Mouse (Mus musculus): Measurements from ENCODE around the gene Kif1bp.

Gene Kif1bp

GRCm38 (mm10) chr10:62556558-62556901, 21.7 kb downstream of the Kif1bp start:
- DNase-seq (ENCODE audit: low spot score in 2 of 2): no peak

- no peak for DNase-seq (ENCODE audit: low spot score in 2 of 2)
Observed at GRCm38 (mm10) chr10:62555705-62556557, 22.3 kb downstream of the Kif1bp start.

DNA sequence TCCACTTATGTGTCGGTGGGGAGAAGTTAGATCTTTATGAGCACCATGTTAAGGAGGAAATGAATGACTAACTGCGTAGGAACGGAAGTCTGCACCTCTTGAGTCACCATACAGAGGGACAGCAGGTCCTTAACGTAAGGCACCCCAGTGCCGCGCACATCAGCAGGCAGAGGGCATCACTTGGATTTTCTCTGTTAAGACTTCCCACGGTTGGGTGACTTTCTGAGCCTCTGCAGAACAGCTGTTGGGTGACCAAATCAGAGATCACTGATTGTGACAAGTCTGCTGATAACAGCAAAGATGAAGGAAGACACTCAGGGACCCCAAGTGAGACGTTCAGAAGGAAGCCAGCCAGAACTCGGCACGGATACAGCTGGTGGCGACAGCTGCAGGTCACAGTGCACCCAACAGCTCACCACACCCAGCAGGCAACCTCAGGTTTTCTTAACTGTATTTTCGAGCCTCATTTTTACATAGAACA, 24.6 kb downstream of the Kif1bp start:
- no peak for DNase-seq (ENCODE audit: low spot score in 2 of 2)

DNA sequence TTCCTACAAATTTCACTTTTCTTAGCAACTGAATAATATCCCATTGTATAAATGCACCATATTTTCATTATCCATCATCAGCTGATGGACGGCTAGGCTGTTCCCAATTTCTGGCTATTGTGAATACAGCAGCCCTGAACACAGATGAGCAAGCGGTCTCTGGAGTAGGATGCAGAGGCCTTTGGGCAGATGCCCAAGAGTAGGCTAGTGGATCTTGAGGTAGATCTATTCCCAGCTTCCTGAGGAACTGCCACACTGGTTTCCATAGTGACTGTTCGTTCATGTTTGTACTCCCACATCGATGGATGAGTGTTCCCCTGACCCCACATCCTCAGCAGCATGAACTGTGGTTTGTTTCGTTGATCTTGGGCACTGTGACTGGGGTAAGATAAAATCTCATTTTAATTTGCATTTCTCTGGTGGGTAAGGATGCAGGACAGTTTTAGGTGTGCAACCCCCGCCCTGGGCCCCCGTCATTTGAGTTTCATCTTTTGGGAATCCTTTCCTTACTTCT, 27.4 kb downstream of the Kif1bp start:
- DNase-seq (ENCODE audit: low spot score in 2 of 2): peak; percentile 32 to 57

DNA sequence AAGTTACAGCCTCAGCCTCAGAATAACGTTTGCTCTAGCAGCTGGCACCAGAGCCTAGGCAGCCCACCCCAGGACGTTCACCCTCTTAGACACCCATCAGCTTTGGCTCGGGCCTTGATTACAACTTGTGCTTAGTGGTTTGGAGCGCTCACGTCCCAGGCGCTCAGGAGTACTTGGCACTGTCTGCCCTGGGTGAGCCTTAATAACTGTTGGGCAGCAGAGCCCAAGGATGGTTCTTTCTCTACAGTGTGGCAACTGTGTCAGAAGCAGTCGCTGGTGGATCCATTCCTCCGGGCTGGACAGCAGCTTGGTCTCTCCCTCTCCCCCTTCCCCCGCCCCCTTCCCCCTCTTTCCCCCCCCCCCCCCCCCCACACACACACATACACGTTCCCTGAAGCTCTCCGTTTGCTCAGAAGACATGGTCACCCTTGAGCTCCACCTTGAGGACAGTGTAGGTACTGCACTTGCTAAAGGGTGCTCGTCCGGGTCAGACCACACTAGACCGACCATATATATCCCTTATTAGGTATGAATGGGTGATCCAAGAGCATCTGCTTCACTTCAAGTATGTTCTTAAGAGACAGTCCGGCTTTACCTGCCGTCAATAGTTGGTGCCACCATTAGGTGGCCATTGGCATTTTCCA, 28.6 kb downstream of the Kif1bp start:
- DNase-seq (ENCODE audit: low spot score in 2 of 2): peak; percentile 73 to 75

- no peak for DNase-seq (ENCODE audit: low spot score in 2 of 2)
Observed at GRCm38 (mm10) chr10:62546441-62546840, 31.8 kb downstream of the Kif1bp start.

DNA sequence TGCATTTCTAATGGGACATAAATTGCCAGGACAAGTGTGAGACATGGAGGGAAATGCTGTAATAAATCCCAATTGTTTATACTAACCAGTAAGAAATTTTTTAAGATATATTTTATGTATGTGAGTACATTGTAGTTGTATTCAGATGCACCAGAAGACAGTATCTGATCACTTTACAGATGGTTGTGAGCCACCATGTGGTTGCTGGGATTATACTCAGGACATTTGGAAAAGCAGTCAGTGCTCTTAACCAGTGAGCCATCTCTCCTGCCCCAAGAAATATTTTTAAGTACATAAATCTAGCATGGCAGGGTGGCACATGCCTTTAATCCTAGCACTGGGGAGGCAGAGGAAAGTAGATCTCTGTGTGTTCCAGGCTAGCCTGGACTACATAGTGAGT, 32.5 kb downstream of the Kif1bp start:
- no peak for DNase-seq (ENCODE audit: low spot score in 2 of 2)

DNA sequence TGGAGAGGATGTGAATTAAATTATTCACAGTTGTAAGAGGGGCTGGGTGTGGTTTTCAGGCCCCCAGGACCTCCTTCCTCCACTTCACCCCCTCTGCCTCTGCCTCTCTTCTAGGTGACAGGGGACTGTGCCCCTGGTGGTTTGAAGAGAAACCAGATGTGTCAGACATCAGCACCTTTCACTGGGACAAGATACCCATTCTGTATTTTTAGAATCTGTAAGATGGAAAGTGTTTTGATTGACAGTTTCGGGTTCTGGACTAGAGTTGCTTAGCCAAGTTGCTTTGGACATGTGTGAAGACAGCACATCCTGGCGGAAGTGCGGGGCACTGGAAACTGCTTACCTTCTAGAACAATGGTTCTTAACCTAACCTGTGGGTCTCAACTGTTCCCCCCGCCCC, 33.9 kb downstream of the Kif1bp start:
- DNase-seq (ENCODE audit: low spot score in 2 of 2): no peak

GRCm38 (mm10) chr10:62543399-62543808, 34.9 kb downstream of the Kif1bp start:
- no peak for DNase-seq (ENCODE audit: low spot score in 2 of 2)

DNA sequence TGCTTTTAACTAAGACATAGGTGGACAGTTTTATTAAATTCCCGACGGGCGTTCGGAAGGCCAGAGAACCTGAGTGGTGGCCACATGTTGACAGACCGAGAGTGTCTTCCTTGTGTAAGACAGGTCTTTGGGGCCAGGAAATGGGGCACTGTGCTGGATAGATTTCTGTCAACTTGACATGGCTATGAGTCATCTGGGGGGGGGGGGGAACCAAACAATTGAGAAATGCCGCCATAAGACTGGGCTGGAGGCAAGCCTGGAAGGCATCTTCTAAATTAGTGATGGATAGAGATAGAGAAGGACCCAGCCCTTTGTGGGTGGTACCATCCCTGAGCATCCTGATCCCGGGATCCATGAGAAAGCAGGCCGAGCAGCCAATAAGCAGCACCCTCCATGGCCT, 35.3 kb downstream of the Kif1bp start:
- no peak for DNase-seq (ENCODE audit: low spot score in 2 of 2)

DNA sequence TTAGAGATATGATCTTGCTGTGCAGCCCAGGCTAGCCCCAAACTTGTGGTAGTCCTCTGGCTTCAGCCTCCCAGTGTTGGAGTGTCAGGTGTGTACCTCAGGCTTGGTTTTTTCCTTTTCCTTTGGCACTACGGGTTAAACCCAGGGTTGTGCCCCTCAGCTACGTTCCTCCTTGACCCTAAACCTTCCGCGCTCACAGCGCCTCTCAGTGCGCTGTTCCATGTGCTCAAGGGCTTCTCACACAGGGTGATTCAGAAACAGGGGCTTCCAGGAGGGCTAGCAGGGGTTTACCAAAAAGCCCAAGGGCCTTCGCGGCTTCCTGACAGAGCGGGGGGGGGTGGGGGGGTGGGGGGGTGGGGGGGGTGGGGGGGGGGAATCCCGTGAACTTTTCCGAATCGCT, 35.8 kb downstream of the Kif1bp start:
- DNase-seq (ENCODE audit: low spot score in 2 of 2): no peak

DNA sequence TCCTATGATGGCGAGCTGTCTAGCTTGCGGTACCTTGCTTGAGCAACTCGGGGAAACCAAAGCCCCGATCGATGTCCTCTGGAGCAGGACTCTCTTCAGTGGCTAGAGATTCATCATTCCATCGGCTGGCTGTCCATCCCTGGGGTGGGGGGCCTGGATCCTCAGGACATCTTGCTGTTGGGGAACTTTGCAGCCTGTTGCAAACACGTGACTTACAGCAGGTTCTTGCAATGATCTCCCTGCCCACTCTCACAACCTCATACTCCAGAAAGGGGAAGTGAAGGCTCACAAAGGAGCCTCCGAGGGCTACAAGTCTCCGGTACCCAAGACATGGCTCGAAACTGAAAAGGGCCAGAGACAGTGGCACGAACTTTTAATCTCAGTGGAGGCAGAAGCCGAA, 36.8 kb downstream of the Kif1bp start:
- no peak for DNase-seq (ENCODE audit: low spot score in 2 of 2)

DNA sequence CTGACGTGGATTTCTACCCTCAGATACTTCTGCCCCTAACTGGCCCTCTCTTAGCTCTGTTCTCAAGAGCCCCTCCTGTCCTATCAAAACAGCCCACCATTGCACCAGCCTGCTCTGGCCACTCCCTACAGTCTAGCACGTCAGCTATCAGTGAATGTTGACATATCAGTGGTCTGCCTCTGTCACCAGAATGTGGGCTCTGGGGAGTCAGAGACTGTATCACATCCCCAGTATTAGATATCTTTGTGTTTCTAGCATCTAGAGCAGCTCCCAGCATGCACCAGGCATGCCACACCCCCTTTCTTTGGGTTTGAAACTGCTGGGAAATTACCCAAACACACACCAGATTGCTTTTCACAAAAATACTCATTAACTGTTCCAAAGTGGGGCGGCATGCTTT, 37.5 kb downstream of the Kif1bp start:
- DNase-seq (ENCODE audit: low spot score in 2 of 2): no peak

- no peak for DNase-seq (ENCODE audit: low spot score in 2 of 2)
Observed at GRCm38 (mm10) chr10:62534509-62534908, 43.7 kb downstream of the Kif1bp start.

GRCm38 (mm10) chr10:62532832-62533231, 45.4 kb downstream of the Kif1bp start:
- no peak for DNase-seq (ENCODE audit: low spot score in 2 of 2)

DNA sequence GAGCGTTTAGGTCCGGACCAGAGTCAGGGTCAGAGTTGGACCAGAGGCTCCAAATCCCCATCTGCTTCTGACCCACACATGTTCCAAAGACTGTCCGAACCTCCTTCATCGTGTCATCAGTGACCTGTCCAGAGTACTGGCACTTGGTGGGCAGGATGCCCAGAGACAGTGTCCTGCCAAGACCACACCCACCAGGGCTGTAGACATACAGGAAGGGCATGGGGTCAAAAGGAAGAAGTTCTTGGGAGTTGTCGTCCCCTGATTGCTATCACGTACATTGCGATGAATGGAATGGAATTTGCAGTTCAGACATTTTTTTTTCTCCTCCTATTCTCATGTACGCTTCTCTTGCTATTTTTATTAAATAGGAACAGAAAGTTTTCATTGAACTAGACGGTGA, 48.1 kb downstream of the Kif1bp start:
- DNase-seq (ENCODE audit: low spot score in 2 of 2): no peak

GRCm38 (mm10) chr10:62527351-62527750, 50.9 kb downstream of the Kif1bp start, which contains the start of gene Srgn:
Srgn (minus strand) TSS chr10:62527451.
- no peak for DNase-seq (ENCODE audit: low spot score in 2 of 2)

DNA sequence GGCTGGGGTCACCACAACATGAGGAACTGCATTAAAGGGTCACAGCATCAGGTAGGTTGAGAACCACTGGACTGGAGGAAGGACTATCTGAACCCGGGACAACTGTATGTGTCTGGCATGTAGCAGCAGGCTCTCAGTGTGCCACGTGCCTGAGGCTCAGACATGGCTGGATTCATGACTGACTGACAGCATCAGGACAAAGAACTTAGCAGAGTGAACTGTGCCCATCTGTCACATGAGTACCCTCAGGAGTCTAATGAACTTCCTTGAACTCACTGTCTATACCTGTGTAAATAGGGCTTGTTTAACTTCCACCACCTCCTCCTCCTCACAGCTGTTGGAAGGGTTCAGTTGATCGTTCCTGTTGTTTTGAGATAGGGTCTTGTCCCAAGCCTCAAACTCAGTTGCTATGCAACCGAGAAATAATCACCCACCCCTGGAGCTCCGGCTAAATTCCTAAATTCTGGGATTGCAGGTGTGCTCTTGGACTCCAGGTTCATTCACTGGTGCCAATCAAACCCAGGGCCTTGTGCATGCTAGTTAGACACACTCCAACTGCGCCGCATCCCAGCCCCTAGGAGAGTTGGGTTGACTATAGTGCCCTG, 55.8 kb downstream of the Kif1bp start:
- no peak for DNase-seq (ENCODE audit: low spot score in 2 of 2)

GRCm38 (mm10) chr10:62521763-62522162, 56.5 kb downstream of the Kif1bp start:
- DNase-seq (ENCODE audit: low spot score in 2 of 2): no peak

DNA sequence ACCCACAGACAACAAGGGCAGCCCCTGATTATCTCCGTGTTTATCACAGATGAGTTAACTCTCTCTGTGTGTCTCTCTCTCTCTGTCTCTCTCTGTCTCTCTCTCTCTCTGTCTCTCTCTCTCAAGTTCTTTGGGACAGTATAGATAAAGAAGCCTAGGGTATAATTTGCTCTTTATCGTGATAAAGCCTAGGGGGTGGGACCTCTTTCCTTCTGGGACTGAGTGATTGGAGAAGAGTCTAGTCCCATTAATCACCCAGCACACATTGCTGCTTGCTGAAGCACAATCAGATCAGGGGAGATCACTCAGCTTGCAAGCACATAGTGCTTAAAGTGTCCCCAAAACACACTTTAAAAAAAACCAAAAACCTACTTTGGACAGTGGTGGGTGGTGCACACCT, 57.3 kb downstream of the Kif1bp start:
- no peak for DNase-seq (ENCODE audit: low spot score in 2 of 2)

- DNase-seq (ENCODE audit: low spot score in 2 of 2): no peak
Observed at GRCm38 (mm10) chr10:62517511-62517910, 60.7 kb downstream of the Kif1bp start.

- DNase-seq (ENCODE audit: low spot score in 2 of 2): no peak
Observed at GRCm38 (mm10) chr10:62512855-62513254, 65.4 kb downstream of the Kif1bp start.

- DNase-seq (ENCODE audit: low spot score in 2 of 2): no peak
Observed at GRCm38 (mm10) chr10:62511528-62511927, 66.7 kb downstream of the Kif1bp start.

Data from right cerebral cortex, adult 2 months (tissue).